Mouse (Mus musculus) heart, postnatal 4 days (tissue): Measurements from ENCODE around the gene Reg4. TPM values are rescaled to one million over a fixed set of nuclear protein-coding genes. Genes with fewer than 3 reads are reported as not detected.

ENCODE experiments used
- DNase-seq: peaks from one replicate; pipeline ENCODE4 v3.0.0; 2021
- total RNA-seq, 2 experiments: library from RNA; stranded (reverse); gene quantifications; 2 replicates each; pipeline ENCODE4 v1.2.3; 2021

Reg4 gene
- not detected for total RNA-seq

DNA sequence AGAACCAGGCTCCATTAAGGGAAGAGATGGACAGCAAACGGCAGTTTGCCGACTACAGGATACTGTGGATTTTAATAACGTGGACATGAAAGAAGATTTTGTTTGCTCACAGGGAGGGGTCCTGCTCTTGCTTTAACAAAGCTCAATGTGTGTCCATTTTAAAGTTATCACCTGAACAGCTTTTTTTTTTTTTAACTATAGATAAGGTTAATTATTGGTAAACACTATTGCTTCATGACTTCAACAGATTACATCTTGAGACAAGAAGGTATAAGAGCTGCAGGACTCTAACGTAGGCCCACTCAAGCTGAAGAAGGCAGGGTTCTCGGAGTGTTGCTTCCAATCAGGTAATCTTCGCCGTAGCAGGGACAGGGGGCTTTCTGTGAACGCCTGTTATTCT lies at the start of gene Reg4:
Gene Reg4, plus strand, starts transcription at position 301 of the 400 bp plus-strand sequence.
- no peak for DNase-seq

DNA sequence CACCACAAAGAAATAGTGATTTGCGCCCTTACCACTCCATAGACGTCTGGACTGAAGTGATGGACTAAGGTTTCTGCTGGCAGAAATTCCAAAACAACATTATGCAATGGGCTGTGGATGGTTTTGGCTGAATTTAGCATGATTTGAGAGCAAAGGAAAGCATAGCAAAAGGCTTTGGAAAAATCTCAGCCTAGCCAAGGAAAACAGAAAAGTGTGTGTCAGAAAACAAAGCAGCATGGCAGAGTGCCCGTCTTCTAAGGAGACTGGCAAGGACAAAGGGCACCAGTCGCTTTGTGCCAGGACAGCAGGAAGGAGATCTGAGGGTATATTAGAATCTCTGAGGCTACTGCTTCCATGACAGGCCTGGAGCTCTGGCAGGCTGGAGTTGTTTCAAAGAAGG lies 43.6 kb upstream of the Reg4 start:
- DNase-seq = peak; percentile 52

DNA sequence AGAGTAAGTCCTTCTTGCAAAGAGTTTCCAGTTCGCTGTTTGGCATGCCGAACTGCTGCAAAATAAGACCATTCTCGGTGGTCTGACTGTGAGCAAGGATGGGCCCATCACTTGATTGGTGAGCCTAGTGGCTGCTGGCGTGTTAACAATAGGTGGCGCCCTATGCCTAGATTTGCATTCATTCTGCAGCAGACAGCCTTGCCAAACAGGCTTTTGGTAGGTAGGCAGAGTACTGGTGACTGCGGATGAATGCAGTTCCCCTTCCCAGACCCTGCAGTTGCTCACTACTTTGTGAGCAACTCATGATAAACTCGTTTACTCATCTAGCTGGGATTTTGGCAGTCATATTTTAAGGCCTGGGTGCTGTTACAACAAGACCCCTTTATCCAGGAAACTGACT lies 41.2 kb upstream of the Reg4 start:
- peak; percentile 62 for DNase-seq

DNA sequence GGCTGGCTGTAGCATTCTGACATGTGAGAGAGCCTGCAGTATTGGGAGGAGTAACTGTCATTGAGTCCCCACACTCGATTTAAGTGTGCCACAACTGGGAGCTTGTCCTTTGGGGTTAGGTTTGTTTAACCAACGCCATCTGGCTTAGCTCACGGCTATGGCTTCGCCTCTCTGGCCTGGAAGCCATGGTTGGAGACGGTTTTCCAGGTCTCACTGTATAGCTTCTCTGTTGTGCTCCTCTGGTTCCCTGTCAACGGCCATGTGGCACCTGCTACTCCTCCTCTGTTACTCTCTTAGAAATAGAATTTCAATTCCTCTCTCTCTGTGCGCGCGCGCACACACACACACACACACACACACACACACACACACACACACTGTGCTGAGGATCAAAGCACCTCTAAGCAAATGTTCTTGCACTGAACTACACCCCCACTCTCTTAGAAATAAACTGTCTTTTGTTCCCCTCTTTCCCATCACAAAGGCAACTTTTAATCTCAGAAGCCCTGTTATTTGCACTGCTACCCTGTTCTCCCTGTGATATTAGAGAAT lies 36.7 kb upstream of the Reg4 start:
- no peak for DNase-seq

DNA sequence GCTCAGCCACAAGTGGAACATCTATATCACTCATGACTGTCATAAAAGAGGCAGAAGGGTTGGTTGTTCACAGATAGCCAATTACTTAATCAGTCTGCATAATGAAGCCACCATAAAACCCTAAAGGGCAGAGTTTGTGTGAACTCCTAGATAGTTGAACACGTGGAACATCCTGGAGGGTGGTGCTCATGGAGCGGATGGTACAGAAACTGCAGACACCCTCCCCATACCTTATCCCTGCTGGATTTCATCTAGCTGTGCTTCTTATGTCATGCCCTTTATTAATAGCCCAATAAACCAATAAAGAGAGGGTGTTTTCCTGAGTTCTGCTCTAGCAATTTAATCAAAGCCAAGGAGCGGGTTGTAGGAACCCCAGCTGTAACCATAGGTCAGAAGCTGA lies 34.2 kb upstream of the Reg4 start:
- DNase-seq = no peak

DNA sequence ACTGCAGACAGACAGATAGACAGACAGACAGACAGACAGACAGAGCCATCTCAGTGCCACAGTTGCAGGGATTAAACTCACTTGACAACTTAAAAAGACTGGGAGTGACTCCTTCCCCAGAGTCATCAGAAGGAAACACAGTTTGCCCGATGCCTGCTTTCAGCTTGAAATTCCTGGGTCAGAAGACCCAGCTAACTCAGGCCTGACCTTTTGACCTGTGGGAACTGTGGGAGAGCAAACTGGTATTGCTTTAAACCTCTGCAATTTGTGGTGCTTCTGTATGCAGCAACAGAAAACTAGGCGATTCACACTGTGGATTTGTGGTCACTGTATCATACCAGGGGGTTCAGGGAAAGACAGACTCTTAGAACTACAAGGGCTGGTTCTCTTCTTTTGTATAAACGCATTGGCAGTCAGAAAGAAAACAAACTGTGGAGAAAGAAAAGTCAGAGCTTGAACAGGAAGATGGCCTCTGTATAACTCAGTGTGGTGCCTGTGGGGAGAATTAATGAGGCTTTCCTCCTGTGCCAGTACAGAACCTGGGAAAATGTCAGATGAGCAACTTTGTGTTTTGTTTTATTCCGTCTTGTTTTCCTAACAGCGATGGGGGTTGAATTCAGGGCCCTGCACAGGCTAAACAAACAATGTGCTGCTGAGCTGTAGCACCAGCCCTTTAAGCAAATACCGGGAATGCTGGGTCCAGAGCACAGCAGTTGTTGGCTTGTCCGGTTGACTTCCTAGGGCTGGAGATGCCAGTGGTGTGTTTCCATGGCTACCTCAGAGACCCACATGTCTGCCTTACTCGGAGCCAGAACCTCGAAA lies 24.0 kb upstream of the Reg4 start:
- no peak for DNase-seq

DNA sequence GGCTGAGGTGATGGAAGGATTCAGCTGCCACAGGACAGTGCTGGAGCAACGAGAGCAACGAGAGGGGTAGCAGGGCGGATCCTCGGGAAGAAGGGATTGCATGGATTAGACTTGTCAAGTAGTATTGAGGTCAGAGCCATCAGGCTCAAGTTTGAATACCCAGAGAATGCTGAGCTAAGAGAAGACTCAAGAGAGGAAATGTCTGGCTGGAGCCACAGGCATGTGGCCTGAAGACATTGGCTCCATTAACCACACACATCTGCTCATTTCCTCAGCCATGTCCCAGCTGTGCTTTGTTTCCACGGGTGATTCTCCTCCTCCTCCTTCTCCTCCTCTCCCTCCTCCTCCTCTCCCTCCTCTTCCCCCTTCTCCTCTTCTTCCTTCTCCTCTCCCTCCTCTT lies 22.2 kb upstream of the Reg4 start:
- peak; percentile 14 for DNase-seq

DNA sequence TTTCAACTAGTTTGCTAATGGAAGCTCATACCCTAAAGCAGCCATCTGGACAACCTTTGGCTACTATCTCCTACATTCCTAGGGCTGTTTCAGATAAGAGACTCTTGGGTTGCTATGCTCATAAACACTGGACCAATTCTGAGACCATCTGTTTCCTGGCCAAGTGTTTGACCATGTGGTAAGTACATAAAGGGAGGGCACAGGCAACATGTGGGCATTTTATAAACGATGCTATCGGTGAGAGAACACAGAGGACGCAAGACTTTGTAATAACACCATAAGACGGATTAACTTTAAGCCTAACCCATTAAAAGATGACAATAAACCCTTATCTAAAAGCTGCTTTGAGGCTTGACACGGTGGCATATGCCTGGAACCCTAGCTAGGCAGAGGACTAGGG lies 18.7 kb upstream of the Reg4 start:
- no peak for DNase-seq

DNA sequence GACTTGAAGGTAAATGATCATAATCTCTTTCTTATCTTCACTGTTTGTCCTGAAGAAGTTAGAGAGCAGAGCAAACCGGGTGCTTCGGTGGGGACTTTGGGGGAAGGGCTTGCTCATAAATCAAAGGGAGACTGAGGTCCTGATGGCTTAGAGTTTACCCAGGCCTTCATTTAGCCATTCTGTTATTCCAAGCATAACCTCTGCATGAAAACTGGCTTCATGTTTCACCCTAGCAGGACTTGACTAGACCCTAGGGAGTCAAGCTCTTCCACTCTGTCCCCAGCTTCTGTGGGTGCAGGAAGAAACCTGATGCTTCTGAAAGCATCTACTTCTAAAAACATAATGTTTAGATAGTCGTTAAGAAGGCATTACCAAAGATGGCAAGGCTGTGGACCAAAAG lies 15.0 kb upstream of the Reg4 start:
- DNase-seq = no peak

DNA sequence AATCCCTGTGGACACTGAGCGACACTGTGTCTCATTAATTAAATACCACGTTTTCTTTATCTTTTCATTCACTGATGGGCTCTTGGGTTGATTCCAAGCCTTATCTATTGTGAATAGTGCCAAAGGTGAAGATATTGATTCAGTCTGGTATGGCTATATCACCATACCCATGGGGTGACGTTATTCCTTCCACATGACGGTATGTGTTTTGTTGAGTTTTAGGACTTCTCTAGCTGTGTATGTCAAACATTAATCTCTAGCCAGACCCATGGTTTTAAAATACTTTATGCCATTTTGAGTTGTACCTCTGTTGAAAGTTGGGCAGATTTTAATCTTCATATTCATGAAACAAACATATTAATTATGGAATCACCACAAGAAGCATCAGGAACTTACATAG lies 12.8 kb upstream of the Reg4 start:
- DNase-seq = no peak

DNA sequence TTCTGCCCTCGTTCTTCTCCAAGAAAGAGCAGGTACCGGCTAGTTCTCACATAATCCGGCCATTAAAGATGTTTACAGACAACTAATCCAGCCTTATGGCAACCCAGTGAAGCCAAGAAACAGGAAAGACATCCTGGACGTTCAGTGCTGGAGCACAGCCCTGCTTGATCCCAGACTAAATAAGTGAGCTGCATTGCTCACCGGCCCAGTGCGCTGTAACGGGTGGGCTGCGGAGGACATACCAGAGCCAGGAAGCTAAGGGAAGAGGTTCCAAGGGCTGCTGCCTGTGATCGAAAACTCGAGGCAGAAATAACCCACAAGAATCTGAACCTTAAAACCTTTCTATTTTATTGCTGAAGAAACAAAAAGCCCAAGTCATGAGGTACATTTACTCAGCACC lies 11.1 kb upstream of the Reg4 start:
- DNase-seq = no peak

DNA sequence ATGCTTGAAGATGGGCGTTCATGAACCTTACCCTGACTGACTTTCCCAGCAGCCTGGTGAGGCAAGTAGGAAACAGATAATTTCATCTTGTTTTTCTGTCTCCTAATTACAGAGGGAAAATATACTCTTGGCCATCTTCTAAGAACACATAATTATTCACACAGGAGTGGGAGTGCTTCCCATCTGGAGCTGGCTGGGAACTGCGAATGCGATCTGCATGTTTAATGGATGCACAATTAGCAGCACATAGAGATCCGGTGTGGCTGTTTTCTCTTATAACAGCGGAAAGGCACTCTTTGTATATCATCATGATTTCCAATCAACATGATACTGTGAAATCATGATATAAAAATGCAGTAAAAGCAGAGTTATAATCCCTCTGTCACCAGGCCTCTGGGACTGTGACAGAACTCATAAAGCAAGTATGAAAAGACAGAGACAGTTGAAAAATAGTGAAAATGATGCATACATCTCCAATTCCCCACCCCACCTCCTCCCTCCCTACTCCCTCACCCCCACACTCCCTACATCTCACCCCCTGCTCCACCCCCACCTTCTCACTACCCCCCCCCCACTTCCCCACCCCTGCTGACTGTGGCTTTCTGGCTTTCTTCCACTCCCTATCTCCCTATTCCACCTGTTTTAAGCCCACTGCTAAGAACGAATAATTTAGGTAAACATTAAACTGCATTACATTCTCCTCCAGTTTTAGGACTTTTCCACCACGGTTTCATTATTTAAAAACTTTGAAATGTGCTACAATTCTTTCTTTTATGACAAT lies 10.5 kb upstream of the Reg4 start:
- no peak for DNase-seq

DNA sequence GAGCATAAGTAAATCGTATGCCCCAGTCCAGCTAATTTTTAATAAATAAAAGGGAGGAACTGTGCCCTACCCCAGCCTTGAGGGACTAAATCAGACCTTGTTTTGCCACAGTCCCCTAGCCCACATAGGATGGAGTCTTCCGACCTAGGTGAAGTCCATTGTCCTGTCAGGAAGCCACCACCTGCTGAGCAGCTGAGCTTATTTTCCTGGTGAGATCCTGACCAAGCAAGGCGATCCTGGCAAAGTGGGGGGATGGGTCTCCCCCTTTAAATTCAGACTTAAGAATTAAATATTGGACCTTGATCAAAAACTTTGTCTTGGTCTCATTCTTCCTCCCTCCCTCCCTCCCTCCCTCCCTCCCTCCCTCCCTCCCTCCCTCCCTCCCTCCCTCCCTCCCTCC lies 5.7 kb upstream of the Reg4 start:
- DNase-seq = no peak

DNA sequence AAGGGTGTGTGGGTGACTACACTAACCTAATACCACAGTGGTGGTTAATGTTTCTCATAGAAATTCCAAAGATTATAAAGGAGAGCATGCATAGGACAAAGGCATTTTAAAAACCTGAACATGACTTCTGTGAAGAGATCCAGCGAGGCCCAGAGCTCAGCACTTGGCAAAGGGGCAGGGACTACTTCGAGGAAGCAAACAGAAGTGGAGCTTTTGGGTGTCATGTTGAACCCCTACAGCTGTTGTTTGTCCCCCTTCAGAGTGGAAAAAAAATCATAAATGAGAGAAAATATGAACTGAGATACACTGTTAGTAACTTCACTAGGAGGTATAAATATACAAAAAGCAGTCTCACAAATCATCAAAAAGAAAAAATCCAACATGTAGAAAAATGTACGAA lies 1.3 kb downstream of the Reg4 start:
- DNase-seq = no peak

DNA sequence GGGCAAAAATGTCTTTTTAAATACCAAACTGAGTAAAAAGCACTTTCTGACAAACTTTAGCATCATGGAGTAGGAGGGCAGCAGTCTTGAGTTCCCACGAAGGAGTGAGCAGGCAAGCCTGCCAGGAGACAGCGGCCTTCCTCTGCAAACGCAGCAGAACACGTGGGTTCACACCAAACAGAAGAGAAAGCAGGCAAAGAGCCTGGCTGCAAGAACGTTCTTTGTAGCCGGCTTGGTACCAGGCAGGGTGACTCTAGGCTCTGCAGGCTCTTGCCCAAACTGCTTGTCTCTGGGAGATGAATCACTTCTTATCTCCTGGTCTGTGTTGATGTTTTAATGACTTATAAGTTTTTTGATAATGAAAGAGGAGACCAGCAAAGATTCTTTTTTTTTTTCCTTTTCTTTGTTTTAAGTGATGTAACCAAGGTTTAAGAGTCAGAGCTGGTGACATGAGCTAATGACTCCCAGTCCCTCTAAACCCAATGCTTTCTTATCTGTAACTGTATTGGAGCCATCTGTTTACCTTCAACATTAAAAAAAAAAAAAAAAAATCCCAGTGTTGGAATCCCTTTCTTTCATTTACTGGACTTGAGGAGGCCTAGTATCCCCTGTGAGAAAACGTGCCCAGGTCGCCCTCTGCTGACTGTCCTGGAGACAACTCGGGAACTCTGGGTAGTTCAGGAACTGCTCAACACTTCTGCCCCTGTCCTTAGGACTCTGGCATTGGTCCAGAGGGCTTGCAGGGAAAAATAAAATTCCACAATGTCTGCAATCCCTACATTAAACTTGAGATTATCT lies 2.0 kb downstream of the Reg4 start:
- peak; percentile 82 for DNase-seq

DNA sequence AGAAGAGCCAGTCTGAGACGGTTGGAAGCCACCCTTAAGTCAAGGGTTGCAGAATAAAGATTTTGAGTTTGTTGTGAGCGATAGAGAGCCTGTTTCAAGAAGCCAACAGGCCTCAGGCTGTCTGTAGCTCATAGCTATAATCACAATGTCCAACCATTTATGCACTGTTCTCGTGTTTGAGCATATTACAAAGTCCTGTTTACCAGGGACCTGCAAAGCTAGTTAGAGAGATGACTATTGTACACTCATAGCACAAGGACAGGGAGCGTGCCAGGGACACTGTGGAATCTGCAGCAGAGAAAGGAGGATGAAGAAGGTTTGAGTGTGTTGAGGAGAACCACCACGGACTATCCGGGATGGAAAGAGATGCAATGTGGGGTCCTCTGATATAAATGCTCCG lies 3.0 kb downstream of the Reg4 start:
- no peak for DNase-seq

DNA sequence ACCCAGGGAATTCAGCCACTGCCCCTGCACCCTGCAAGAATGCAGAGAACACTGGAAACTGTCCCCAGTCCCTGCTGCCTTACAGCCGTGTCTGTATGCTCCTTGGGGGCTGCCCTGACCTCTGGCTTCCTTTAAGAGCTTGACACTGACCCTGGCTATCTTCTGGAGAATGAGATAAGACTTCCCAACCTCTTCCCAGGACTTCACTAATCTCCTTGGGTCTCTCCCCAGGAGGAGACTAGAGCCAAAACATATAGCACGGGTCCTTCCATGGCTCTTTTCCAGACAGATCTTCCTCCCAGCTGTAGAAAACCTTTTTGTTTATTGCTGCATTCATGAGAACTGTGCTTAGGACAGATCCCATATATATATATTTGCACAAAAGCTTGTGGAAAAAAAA lies 3.8 kb downstream of the Reg4 start:
- no peak for DNase-seq

DNA sequence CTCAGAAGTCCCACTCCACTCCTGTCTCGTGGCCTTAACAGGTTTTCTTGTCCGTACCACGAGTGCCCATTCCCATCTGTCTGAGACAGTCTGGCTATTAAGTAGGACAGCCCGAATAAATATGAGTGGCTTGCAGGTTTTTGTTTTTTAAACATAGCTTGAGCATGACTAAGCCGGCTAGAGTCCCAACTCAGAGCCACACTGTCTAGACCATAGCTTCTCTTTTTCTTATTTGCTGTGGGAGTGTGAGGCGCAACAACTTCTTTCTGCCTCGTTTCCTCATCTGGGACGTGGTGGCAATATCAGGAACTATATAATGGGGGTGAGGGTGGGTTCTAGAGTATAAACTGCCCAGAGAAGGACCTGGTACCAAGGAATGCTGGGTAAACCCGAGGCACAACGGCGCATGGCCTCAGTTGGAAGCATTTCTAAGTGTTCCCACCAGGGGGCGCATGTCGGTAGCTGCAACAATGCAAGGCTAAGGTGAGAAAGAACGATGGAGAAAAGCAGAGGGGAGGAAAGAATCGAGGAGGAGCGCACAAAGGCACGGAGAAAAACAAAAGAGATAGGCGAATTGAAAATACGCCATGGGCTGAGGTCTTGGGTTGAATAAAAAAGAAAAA lies 5.1 kb downstream of the Reg4 start:
- DNase-seq = peak; percentile 86

DNA sequence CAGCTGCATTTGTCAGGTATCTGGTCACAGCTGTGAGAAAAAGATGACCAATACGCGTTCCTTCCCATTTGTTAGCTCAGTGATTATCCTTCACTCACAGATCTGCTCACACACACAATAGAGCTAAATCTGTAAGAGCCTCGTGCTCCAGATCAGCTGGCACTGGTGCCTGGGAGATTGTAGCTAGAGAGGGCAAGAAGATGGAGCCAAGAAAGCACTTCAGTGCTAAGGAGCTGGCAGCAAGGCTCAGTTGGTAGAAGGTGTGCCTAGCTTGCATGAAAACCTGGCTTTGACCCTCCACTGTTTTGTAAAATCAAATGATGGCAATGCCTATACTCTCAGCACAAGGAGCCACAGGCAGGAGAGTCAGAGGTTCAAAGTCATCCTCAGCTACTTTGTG lies 5.8 kb downstream of the Reg4 start:
- DNase-seq = no peak

DNA sequence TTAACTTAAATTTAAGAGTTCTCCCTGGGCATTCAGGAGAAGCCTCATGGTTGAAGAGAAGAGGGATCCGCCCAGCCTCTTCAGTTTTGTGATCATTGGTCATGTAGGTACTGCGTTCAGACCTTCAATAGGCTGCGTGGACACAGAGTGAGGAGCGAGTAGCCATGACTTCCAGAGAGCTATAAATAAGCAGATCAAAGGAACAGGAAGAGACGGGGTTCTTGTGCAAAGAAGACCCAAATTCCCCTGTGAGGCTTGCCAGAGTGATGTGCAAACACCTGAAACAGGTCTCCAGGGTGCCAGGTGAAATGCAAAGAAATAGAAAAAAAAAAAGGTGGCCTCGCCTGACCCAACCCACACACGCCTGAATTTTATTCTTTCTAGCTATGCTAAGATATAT lies 8.0 kb downstream of the Reg4 start:
- DNase-seq = no peak

DNA sequence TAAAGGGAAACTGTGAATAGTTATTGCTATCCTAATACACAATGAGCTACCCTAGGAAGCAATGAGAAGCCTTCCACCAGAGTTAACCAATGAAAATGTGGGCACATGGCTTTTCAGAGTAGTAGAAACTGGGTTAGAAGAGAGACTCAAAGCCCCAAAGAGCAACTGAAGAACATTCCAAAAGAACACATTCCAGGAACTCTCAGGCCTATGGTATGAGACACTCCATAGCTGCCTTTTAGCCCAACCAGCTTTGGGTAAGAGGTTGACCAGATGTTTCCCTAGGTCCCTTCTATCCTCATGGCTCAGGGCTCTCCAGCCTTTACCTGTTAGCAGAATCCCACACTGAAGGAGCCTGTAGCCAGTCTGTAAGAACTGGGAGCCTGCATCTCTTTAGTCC lies 11.5 kb downstream of the Reg4 start:
- DNase-seq = no peak

DNA sequence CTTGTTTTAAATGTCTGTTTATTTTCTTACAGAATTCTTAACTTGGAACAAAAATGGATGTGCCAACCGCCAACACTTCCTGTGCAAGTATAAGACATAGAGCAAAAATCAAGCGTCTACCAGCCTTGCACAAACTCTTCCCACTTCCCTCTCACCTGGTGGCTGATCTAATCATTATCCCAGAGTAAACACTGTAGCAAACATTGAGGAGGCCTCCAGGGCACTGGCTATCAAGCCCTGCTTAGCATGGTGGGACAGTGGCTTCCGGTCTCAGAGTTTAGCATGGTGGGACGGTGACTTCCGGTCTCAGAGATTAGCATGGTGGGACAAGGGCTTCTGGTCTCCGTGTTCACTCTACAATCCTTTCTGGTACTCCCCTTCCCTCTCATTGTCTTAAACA lies 14.3 kb downstream of the Reg4 start:
- DNase-seq = no peak

DNA sequence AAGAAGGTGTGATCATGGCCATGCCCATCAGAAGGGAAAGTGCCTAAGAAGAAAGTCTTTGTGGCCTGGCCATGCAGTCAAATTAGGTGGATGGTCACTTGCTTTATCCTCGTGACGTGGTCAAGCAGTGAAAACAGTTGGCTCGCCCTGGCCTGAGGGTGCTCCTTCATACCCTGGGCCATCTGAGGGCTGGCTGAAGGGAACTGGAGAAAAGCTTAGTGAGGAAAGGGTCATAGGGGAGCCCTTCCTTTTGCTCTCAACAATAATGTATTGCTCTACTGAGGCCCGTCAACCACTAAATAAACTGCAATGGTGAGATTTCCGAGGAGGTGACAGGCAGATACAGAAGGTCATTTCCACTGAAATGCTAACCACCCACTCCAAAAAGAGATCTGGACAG lies 15.3 kb downstream of the Reg4 start:
- no peak for DNase-seq
